Comparison of ENCODE assay signal across 8 mouse cellular contexts in the genomic region with DNA sequence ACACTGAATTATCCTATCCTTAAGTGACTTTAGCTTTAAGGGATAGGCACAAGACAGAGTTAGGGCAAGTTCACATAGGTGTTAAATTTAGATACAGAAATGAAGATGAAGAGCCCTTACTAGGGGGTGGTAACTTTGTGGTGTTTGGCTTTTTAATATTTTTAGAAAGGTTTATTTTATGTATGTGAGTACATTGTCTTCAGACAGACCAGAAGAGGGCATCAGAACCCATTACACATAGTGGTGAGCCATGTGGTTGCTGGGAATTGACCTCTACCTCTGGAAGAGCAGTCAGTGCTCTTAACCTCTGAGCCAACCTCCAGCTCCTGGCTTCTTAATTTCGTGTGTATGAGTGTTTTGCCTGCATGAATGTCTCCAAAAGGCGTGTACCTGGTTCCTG. TPM values are rescaled to one million over a fixed set of nuclear protein-coding genes. Genes with fewer than 3 reads are reported as not detected.
DNase-seq lines count a peak whose midpoint lies in the region; ATAC-seq and TF ChIP-seq lines count a peak whose summit lies in the region.

No protein-coding gene starts in this region.

- ATAC-seq in G1E (ENCODE audit: extremely low read depth, insufficient number of reproducible peaks, low FRiP score, poor library complexity, severe bottlenecking) = no peak
- ATAC-seq in hindbrain, embryonic 11.5 days (ENCODE audit: low FRiP score) = no peak
- no peak for ATAC-seq in liver, embryonic 15.5 days (ENCODE audit: insufficient read depth)

- no peak for TF ChIP-seq POLR2A in cerebellum, adult 2 months (IDR thresholded peaks at IDR 0.05; ENCODE audit: borderline replicate concordance, insufficient read depth, low read length)

- no peak for TF ChIP-seq CTCF in cerebellum, adult 2 months (IDR thresholded peaks at IDR 0.05; ENCODE audit: borderline replicate concordance, insufficient read depth, low read depth, low read length)
- TF ChIP-seq CTCF in G1E (IDR thresholded peaks at IDR 0.05; ENCODE audit: low read depth, low read length) = no peak

- H3K4me1 ChIP-seq in cerebellum, adult 2 months (ENCODE audit: control insufficient read depth, insufficient read depth, low read length) = no peaks in the 10 kb centered on the region; the same call in 1 of the 2 replicates
- H3K4me1 ChIP-seq in G1E (ENCODE audit: insufficient read depth, low read depth, low read length) = peaks cover 39% of the 10 kb centered on the region
- H3K4me1 ChIP-seq in hindbrain, embryonic 11.5 days (replicated peaks; ENCODE audit: control insufficient read depth, insufficient read depth, low read length) = no peaks in the 10 kb centered on the region
- peaks cover 23% of the 10 kb centered on the region for H3K4me1 ChIP-seq in liver, embryonic 15.5 days (replicated peaks)

- no peaks in the 10 kb centered on the region for H3K27me3 ChIP-seq in cerebellum, adult 2 months (ENCODE audit: control insufficient read depth, insufficient read depth, low read length)
- no peaks in the 10 kb centered on the region for H3K27me3 ChIP-seq in G1E (ENCODE audit: insufficient read depth, low read length)
- H3K27me3 ChIP-seq in hindbrain, embryonic 11.5 days (ENCODE audit: control insufficient read depth, insufficient read depth, low read length) = no peaks in the 10 kb centered on the region
- no peaks in the 10 kb centered on the region for H3K27me3 ChIP-seq in liver, embryonic 15.5 days

- peaks cover 61% of the 10 kb centered on the region for H3K36me3 ChIP-seq in G1E (replicated peaks)
- H3K36me3 ChIP-seq in hindbrain, embryonic 11.5 days (ENCODE audit: control insufficient read depth, insufficient read depth, low read length) = no peaks in the 10 kb centered on the region
- H3K36me3 ChIP-seq in liver, embryonic 15.5 days (replicated peaks) = peaks cover 40% of the 10 kb centered on the region

- 0 out of 2 replicates have a peak overlapping the region, but pooled peaks have one; percentile 59 for H3K4me2 ChIP-seq in hindbrain, embryonic 11.5 days (replicated peaks; ENCODE audit: low read depth, low read length)
- peak overlapping the region; percentile 80 for H3K4me2 ChIP-seq in liver, embryonic 15.5 days

- no peaks in the 10 kb centered on the region for H3K9me3 ChIP-seq in G1E (replicated peaks)
- no peaks in the 10 kb centered on the region for H3K9me3 ChIP-seq in hindbrain, embryonic 11.5 days (ENCODE audit: control insufficient read depth, low read length)
- H3K9me3 ChIP-seq in liver, embryonic 15.5 days (replicated peaks) = no peaks in the 10 kb centered on the region

- WGBS in cerebellum, adult 2 months = 47% methylated on average over 2 of the region's 2 CpGs
- WGBS in hindbrain, embryonic 11.5 days = 77% methylated on average over 2 of the region's 2 CpGs
- WGBS in liver, embryonic 15.5 days (ENCODE audit: insufficient replicate concordance) = 38% methylated on average over 2 of the region's 2 CpGs

- no peak overlapping the region for H3K27ac ChIP-seq in cerebellum, adult 2 months (ENCODE audit: insufficient read depth, low read length)
- no peak overlapping the region for H3K27ac ChIP-seq in hindbrain, embryonic 11.5 days (ENCODE audit: low read depth, low read length)
- no peak overlapping the region for H3K27ac ChIP-seq in liver, embryonic 15.5 days (replicated peaks)

- peak overlapping the region; percentile 31 for H3K4me3 ChIP-seq in cerebellum, adult 2 months (replicated peaks; ENCODE audit: insufficient read depth, low read depth, low read length)
- H3K4me3 ChIP-seq in G1E (ENCODE audit: low read depth, low read length) = peak overlapping the region; percentile 86
- peak overlapping the region; percentile 67; the same call in 1 of the 2 replicates for H3K4me3 ChIP-seq in hindbrain, embryonic 11.5 days (ENCODE audit: low read depth, low read length)
- H3K4me3 ChIP-seq in liver, embryonic 15.5 days (replicated peaks) = peak overlapping the region; percentile 79

- H3K9ac ChIP-seq in hindbrain, embryonic 11.5 days (ENCODE audit: low read depth, low read length) = no peak overlapping the region
- 0 out of 2 replicates have a peak overlapping the region, but pooled peaks have one; percentile 5 for H3K9ac ChIP-seq in liver, embryonic 15.5 days

- DNase-seq in cerebellum, adult 2 months = no peak
- DNase-seq in cerebellum, postnatal 25 days = no peak
- DNase-seq in G1E (ENCODE audit: low spot score) = no peak
- no peak for DNase-seq in hindbrain, embryonic 11.5 days (ENCODE audit: low spot score)
- no peak for DNase-seq in cerebellum, postnatal 36 days
- DNase-seq in gastrocnemius, postnatal 4 days (ENCODE audit: low spot score in 2 of 2) = no peak
- DNase-seq in frontal cortex, postnatal 36 days (ENCODE audit: low spot score in 2 of 2) = no peak

RNA-seq across cellular contexts. Expression of gene Rad1, which starts 1.4 kb away (rescaled TPM):
- polyA plus RNA-seq in cerebellum, adult 2 months (2012; rRNA removed) = 15.2 and 15.9 TPM in 2 replicates
- total RNA-seq in G1E (2014; fragmentation: Nextera tagmentation) (39.2 and 39.4 TPM in 2 replicates), G1E (2017) (40.1 and 40.3 TPM in 2 replicates)
- polyA plus RNA-seq in G1E (2012) = 13.8 and 19.2 TPM in 2 replicates
- 31.4 and 33.5 TPM in 2 replicates for polyA plus RNA-seq in hindbrain, embryonic 11.5 days (2014; fragmentation: Nextera tagmentation; extraction: Ambion mirVana)
- polyA plus RNA-seq in liver, embryonic 15.5 days (2015; fragmentation: Nextera tagmentation; extraction: Ambion mirVana) = 14.2 and 15.3 TPM in 2 replicates
- total RNA-seq in gastrocnemius, postnatal 4 days (2021) = 10 to 100 TPM in 1 of 2 experiments, 1 to 10 TPM in 1; 8.9 to 10.2 TPM

RNA-seq across cellular contexts. Expression of gene Brix1, which starts 1.5 kb away (rescaled TPM):
- polyA plus RNA-seq in cerebellum, adult 2 months (2012; rRNA removed) = 12.7 and 13.3 TPM in 2 replicates
- total RNA-seq in G1E (2014; fragmentation: Nextera tagmentation) (104 and 117 TPM in 2 replicates), G1E (2017) (32.6 and 42.6 TPM in 2 replicates)
- 94.4 and 114 TPM in 2 replicates for polyA plus RNA-seq in G1E (2012)
- polyA plus RNA-seq in hindbrain, embryonic 11.5 days (2014; fragmentation: Nextera tagmentation; extraction: Ambion mirVana) = 126 and 130 TPM in 2 replicates
- 39.7 and 53.6 TPM in 2 replicates for polyA plus RNA-seq in liver, embryonic 15.5 days (2015; fragmentation: Nextera tagmentation; extraction: Ambion mirVana)
- total RNA-seq in gastrocnemius, postnatal 4 days (2021) = 10 to 100 TPM; 30.3 to 31.0 TPM

RNA-seq across cellular contexts. Expression of gene Dnajc21, which starts 16.9 kb away (rescaled TPM):
- polyA plus RNA-seq in cerebellum, adult 2 months (2012; rRNA removed) = 17.6 and 19.2 TPM in 2 replicates
- total RNA-seq in G1E (2014; fragmentation: Nextera tagmentation) (53.4 and 64.0 TPM in 2 replicates), G1E (2017) (28.2 and 36.0 TPM in 2 replicates)
- polyA plus RNA-seq in G1E (2012) = 10.0 and 12.8 TPM in 2 replicates
- polyA plus RNA-seq in hindbrain, embryonic 11.5 days (2014; fragmentation: Nextera tagmentation; extraction: Ambion mirVana) = 16.0 TPM in 2 replicates
- 4.9 and 5.0 TPM in 2 replicates for polyA plus RNA-seq in liver, embryonic 15.5 days (2015; fragmentation: Nextera tagmentation; extraction: Ambion mirVana)
- total RNA-seq in gastrocnemius, postnatal 4 days (2021) = 10 to 100 TPM; 20.9 to 26.1 TPM

Comparison
In these comparisons a context has a peak if more than half of its experiments do, and no peak if none do; other contexts are left out.
1. H3K4me3 ChIP-seq: peak in every context shown above with its lines; median percentile 86 in G1E; 79 in liver, embryonic 15.5 days; 67 in hindbrain, embryonic 11.5 days; 31 in cerebellum, adult 2 months.